Mouse (Mus musculus) MEL (cell line): ENCODE data around the gene Aunip.

Source experiments
- CHD2 ChIP-seq: IDR thresholded peaks from 2 replicates; pipeline ENCODE4 v1.6.1; 2011; ENCODE audit warnings: low read length, improper control_type of control experiment
- CTCF ChIP-seq, 3 experiments: IDR thresholded peaks in 2 of 3; conservative IDR thresholded peaks in 1 of 3; 2 replicates each; pipeline ENCODE4 v1.5.1; 2011 to 2012; ENCODE audit warnings: low read length in 3 of 3, low read depth in 2 of 3, mild to moderate bottlenecking in 2 of 3, improper control_type of control experiment in 1 of 3, inconsistent platforms in 1 of 3, mixed read lengths in 1 of 3, moderate library complexity in 1 of 3; ENCODE audit not compliant: control insufficient read depth in 1 of 3, insufficient read depth in 1 of 3, poor library complexity in 1 of 3, severe bottlenecking in 1 of 3
- EP300 ChIP-seq, 2 experiments: IDR thresholded peaks; 2 replicates each; pipeline ENCODE4 v1.6.1; 2011; ENCODE audit warnings: improper control_type of control experiment in 2 of 2, low read length in 2 of 2, low read depth in 1 of 2, mild to moderate bottlenecking in 1 of 2
- GABPA ChIP-seq: IDR thresholded peaks from 2 replicates; pipeline ENCODE4 v1.6.1; 2012; ENCODE audit warnings: low read depth, mild to moderate bottlenecking, inconsistent platforms, low read length, improper control_type of control experiment, moderate library complexity
- HCFC1 ChIP-seq: IDR thresholded peaks from 2 replicates; pipeline ENCODE4 v1.6.1; 2012; ENCODE audit warnings: low read depth, mild to moderate bottlenecking, inconsistent platforms, low read length, improper control_type of control experiment, moderate library complexity
- POLR2A ChIP-seq, 2 experiments: IDR thresholded peaks; 2 replicates each; pipeline ENCODE4 v1.6.1; 2011 to 2012; ENCODE audit warnings: low read length in 2 of 2, mild to moderate bottlenecking in 2 of 2, control low read depth in 1 of 2, improper control_type of control experiment in 1 of 2, low read depth in 1 of 2, moderate library complexity in 1 of 2; ENCODE audit not compliant: control insufficient read depth in 1 of 2, insufficient read depth in 1 of 2, poor library complexity in 1 of 2
- TAL1 ChIP-seq: IDR thresholded peaks from 2 replicates; pipeline ENCODE4 v1.6.1; 2012; ENCODE audit warnings: mild to moderate bottlenecking, inconsistent platforms, low read length, moderate library complexity, mixed read lengths
- TBP ChIP-seq: IDR thresholded peaks from 2 replicates; pipeline ENCODE4 v1.8.0; 2011; ENCODE audit warnings: low read depth, low read length, improper control_type of control experiment
- TCF12 ChIP-seq: IDR thresholded peaks from 2 replicates; pipeline ENCODE4 v1.6.1; 2014; ENCODE audit warnings: low read depth, mild to moderate bottlenecking, inconsistent platforms, low read length, improper control_type of control experiment, moderate library complexity
- USF1 ChIP-seq: IDR thresholded peaks from 2 replicates; pipeline ENCODE4 v1.6.1; 2014; ENCODE audit warnings: low read depth, mild to moderate bottlenecking, inconsistent platforms, low read length, improper control_type of control experiment, moderate library complexity

DNA sequence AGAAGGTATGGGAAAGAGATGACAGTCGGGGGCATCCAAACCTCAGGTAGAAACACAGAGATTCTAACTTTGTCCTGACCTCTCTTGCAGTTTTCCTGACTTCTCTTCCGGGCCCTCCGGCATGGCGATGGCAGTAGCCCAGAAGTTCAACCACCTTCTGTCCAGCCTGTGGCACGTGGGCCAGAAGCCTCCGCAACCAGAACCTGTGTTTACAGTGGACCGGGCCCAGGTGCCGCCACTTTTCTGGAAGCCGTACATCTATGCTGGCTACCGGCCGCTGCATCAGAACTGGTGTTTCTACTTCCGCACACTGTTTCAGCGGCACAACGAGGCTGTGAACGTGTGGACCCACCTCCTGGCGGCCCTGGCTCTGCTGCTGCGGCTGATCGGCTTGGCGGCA lies 4.1 kb upstream of the Aunip start:
- TF ChIP-seq CTCF (IDR thresholded peaks at IDR 0.05 in 2 of 3, conservative IDR thresholded peaks at IDR 0.05 in 1 of 3; ENCODE audit: control insufficient read depth in 1 of 3, insufficient read depth in 1 of 3, low read depth in 2 of 3, low read length in 3 of 3, poor library complexity in 1 of 3, severe bottlenecking in 1 of 3) (no peak), TAL1 (no peak), TCF12 (no peak), TBP (no peak), USF1 (no peak), POLR2A (IDR thresholded peaks at IDR 0.05; ENCODE audit: control insufficient read depth in 1 of 2, insufficient read depth in 1 of 2, low read depth in 1 of 2, low read length in 2 of 2, poor library complexity in 1 of 2) (no peak), GABPA (no peak), EP300 (IDR thresholded peaks at IDR 0.05; ENCODE audit: low read depth in 1 of 2, low read length in 2 of 2) (no peak), HCFC1 (no peak), CHD2 (no peak)
